Mouse (Mus musculus): ENCODE measurements around the gene 2810459M11Rik. TPM values are rescaled to one million over a fixed set of nuclear protein-coding genes. Genes with fewer than 3 reads are reported as not detected.

2810459M11Rik gene
- polyA plus RNA-seq, 1 experiment from 2014 or later, result 9.2 TPM

GRCm38 (mm10) chr1:86018235-86019055 is 27.2 kb upstream of the 2810459M11Rik start:
- WGBS, result 2% methylated on average over 60 of the region's 60 CpGs
- H3K9ac ChIP-seq (replicated peaks; ENCODE audit: low read depth, low read length), result peak overlapping the region; percentile 65
- H3K4me3 ChIP-seq (replicated peaks; ENCODE audit: low read length), result peak overlapping the region; percentile 50
- no peak overlapping the region for H3K27ac ChIP-seq (ENCODE audit: low read length)
- H3K4me2 ChIP-seq (ENCODE audit: low read length), result peak overlapping the region; percentile 88
- H3K4me1 ChIP-seq (replicated peaks; ENCODE audit: control insufficient read depth, insufficient read depth, low read length), result peaks cover 7% of the 10 kb centered on the region; the same call in 1 of the 2 replicates
- H3K27me3 ChIP-seq (replicated peaks; ENCODE audit: control insufficient read depth, insufficient read depth, low read length), result no peaks in the 10 kb centered on the region; the same call in 1 of the 2 replicates
- ATAC-seq, result peak; percentile 88
- no peaks in the 10 kb centered on the region for H3K36me3 ChIP-seq (ENCODE audit: control insufficient read depth, insufficient read depth)
- no peaks in the 10 kb centered on the region for H3K9me3 ChIP-seq (ENCODE audit: control insufficient read depth, low read length)

GRCm38 (mm10) chr1:86021365-86021989 is 24.2 kb upstream of the 2810459M11Rik start:
- Histone ChIP-seq H3K4me3 (replicated peaks; ENCODE audit: low read length) (no peak overlapping the region), H3K4me1 (replicated peaks; ENCODE audit: control insufficient read depth, insufficient read depth, low read length) (peaks cover 7% of the 10 kb centered on the region; the same call in 1 of the 2 replicates), H3K27me3 (replicated peaks; ENCODE audit: control insufficient read depth, insufficient read depth, low read length) (no peaks in the 10 kb centered on the region; the same call in 1 of the 2 replicates), H3K9me3 (ENCODE audit: control insufficient read depth, low read length) (no peaks in the 10 kb centered on the region), H3K9ac (replicated peaks; ENCODE audit: low read depth, low read length) (no peak overlapping the region), H3K36me3 (ENCODE audit: control insufficient read depth, insufficient read depth) (no peaks in the 10 kb centered on the region), H3K4me2 (ENCODE audit: low read length) (no peak overlapping the region), H3K27ac (ENCODE audit: low read length) (no peak overlapping the region)
- no peak for ATAC-seq
- WGBS, result 67% methylated on average over 11 of the region's 11 CpGs

GRCm38 (mm10) chr1:86032273-86032987 is 13.2 kb upstream of the 2810459M11Rik start:
- Histone ChIP-seq H3K9ac (replicated peaks; ENCODE audit: low read depth, low read length) (no peak overlapping the region), H3K27ac (ENCODE audit: low read length) (peak overlapping the region; percentile 76), H3K36me3 (ENCODE audit: control insufficient read depth, insufficient read depth) (no peaks in the 10 kb centered on the region), H3K27me3 (replicated peaks; ENCODE audit: control insufficient read depth, insufficient read depth, low read length) (no peaks in the 10 kb centered on the region), H3K4me1 (replicated peaks; ENCODE audit: control insufficient read depth, insufficient read depth, low read length) (peaks cover 8% of the 10 kb centered on the region), H3K4me2 (ENCODE audit: low read length) (no peak overlapping the region), H3K9me3 (ENCODE audit: control insufficient read depth, low read length) (no peaks in the 10 kb centered on the region), H3K4me3 (replicated peaks; ENCODE audit: low read length) (no peak overlapping the region)
- WGBS, result 8% methylated on average over 11 of the region's 11 CpGs
- peak; percentile 95 for ATAC-seq

- no peak for ATAC-seq
These were observed 7.3 kb upstream of the 2810459M11Rik start for GRCm38 (mm10) chr1:86038191-86038951.

GRCm38 (mm10) chr1:86040131-86040530 is 5.5 kb upstream of the 2810459M11Rik start:
- ATAC-seq, result no peak
- Histone ChIP-seq H3K9me3 (ENCODE audit: control insufficient read depth, low read length) (peaks cover 4% of the 10 kb centered on the region; the same call in 1 of the 2 replicates), H3K27me3 (replicated peaks; ENCODE audit: control insufficient read depth, insufficient read depth, low read length) (peaks cover 9% of the 10 kb centered on the region), H3K27ac (ENCODE audit: low read length) (no peak overlapping the region), H3K9ac (replicated peaks; ENCODE audit: low read depth, low read length) (no peak overlapping the region), H3K4me2 (ENCODE audit: low read length) (no peak overlapping the region), H3K4me3 (replicated peaks; ENCODE audit: low read length) (no peak overlapping the region), H3K4me1 (replicated peaks; ENCODE audit: control insufficient read depth, insufficient read depth, low read length) (no peaks in the 10 kb centered on the region), H3K36me3 (ENCODE audit: control insufficient read depth, insufficient read depth) (no peaks in the 10 kb centered on the region)
- 48% methylated on average over 4 of the region's 4 CpGs for WGBS

More at GRCm38 (mm10) chr1:86038191-86038951, 7.3 kb upstream of the 2810459M11Rik start:
- H3K9me3 ChIP-seq (ENCODE audit: control insufficient read depth, low read length), result peaks cover 4% of the 10 kb centered on the region; the same call in 1 of the 2 replicates
- 83% methylated on average over 3 of the region's 3 CpGs for WGBS
- no peaks in the 10 kb centered on the region for H3K36me3 ChIP-seq (ENCODE audit: control insufficient read depth, insufficient read depth)
- no peak overlapping the region for H3K4me3 ChIP-seq (replicated peaks; ENCODE audit: low read length)
- H3K9ac ChIP-seq (replicated peaks; ENCODE audit: low read depth, low read length), result no peak overlapping the region
- no peaks in the 10 kb centered on the region for H3K4me1 ChIP-seq (replicated peaks; ENCODE audit: control insufficient read depth, insufficient read depth, low read length)
- H3K27me3 ChIP-seq (replicated peaks; ENCODE audit: control insufficient read depth, insufficient read depth, low read length), result no peaks in the 10 kb centered on the region
- no peak overlapping the region for H3K27ac ChIP-seq (ENCODE audit: low read length)
- no peak overlapping the region for H3K4me2 ChIP-seq (ENCODE audit: low read length)

- 95% methylated on average over 3 of the region's 3 CpGs for WGBS
- peaks cover 3% of the 10 kb centered on the region for H3K4me1 ChIP-seq (replicated peaks; ENCODE audit: control insufficient read depth, insufficient read depth, low read length)
- no peak overlapping the region for H3K4me3 ChIP-seq (replicated peaks; ENCODE audit: low read length)
- no peak overlapping the region for H3K4me2 ChIP-seq (ENCODE audit: low read length)
- H3K9me3 ChIP-seq (ENCODE audit: control insufficient read depth, low read length), result peaks cover 4% of the 10 kb centered on the region; the same call in 1 of the 2 replicates
- no peak overlapping the region for H3K27ac ChIP-seq (ENCODE audit: low read length)
- H3K27me3 ChIP-seq (replicated peaks; ENCODE audit: control insufficient read depth, insufficient read depth, low read length), result peaks cover 11% of the 10 kb centered on the region
- H3K36me3 ChIP-seq (ENCODE audit: control insufficient read depth, insufficient read depth), result no peaks in the 10 kb centered on the region
- no peak for ATAC-seq
- no peak overlapping the region for H3K9ac ChIP-seq (replicated peaks; ENCODE audit: low read depth, low read length)
These were observed 4.8 kb upstream of the 2810459M11Rik start for GRCm38 (mm10) chr1:86040817-86041216.

GRCm38 (mm10) chr1:86045056-86045455 is 607 bp upstream of the 2810459M11Rik start:
- 58% methylated on average over 4 of the region's 4 CpGs for WGBS
- peaks cover 4% of the 10 kb centered on the region; the same call in 1 of the 2 replicates for H3K9me3 ChIP-seq (ENCODE audit: control insufficient read depth, low read length)
- no peak overlapping the region for H3K4me3 ChIP-seq (replicated peaks; ENCODE audit: low read length)
- H3K9ac ChIP-seq (replicated peaks; ENCODE audit: low read depth, low read length), result no peak overlapping the region
- H3K36me3 ChIP-seq (ENCODE audit: control insufficient read depth, insufficient read depth), result no peaks in the 10 kb centered on the region
- no peak for ATAC-seq
- no peak overlapping the region for H3K27ac ChIP-seq (ENCODE audit: low read length)
- no peak overlapping the region for H3K4me2 ChIP-seq (ENCODE audit: low read length)
- H3K27me3 ChIP-seq (replicated peaks; ENCODE audit: control insufficient read depth, insufficient read depth, low read length), result peaks cover 18% of the 10 kb centered on the region
- peaks cover 15% of the 10 kb centered on the region for H3K4me1 ChIP-seq (replicated peaks; ENCODE audit: control insufficient read depth, insufficient read depth, low read length)

- WGBS, result 8% methylated on average over 24 of the region's 24 CpGs
- Histone ChIP-seq H3K4me2 (ENCODE audit: low read length) (peak overlapping the region; percentile 98), H3K36me3 (ENCODE audit: control insufficient read depth, insufficient read depth) (no peaks in the 10 kb centered on the region), H3K9ac (replicated peaks; ENCODE audit: low read depth, low read length) (peak overlapping the region; percentile 74), H3K27me3 (replicated peaks; ENCODE audit: control insufficient read depth, insufficient read depth, low read length) (peaks cover 18% of the 10 kb centered on the region), H3K4me3 (replicated peaks; ENCODE audit: low read length) (peak overlapping the region; percentile 66), H3K27ac (ENCODE audit: low read length) (no peak overlapping the region), H3K4me1 (replicated peaks; ENCODE audit: control insufficient read depth, insufficient read depth, low read length) (peaks cover 15% of the 10 kb centered on the region), H3K9me3 (ENCODE audit: control insufficient read depth, low read length) (no peaks in the 10 kb centered on the region)
- ATAC-seq, result no peak
These were observed 1.3 kb downstream of the 2810459M11Rik start for GRCm38 (mm10) chr1:86046833-86047563.

All from forebrain, embryonic 16.5 days (tissue).